ENCODE assay signal across 8 mouse cellular contexts in the genomic region with DNA sequence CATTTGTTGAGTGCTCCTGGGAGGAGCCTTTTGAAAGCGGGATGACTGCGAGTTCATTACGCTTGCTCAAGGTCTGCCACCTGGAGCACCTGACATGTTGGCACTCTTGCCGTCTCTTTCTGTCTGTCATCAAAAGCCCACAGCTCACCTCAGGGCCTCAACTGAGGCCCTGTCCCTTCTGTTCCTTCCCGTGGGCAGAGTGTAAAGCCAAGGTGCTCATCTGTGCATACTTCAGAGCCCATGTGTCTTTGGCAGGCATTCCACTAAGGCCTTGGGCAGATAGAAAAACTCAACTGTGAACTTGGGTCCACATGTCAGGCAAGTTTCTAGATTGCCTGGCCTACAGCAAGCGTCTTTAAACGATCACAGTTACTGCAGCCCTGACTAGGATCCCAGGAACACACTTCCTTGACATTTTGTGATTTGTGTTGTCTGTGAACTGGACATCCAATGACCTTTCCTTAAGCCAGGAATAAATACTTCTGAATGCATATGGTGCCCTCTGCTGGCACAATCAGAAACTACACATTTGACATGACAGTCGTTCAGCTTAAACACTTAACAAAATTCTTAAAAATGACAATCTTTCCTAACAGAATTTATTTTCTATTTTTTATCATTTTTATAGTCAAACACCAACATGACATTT.
A peak's percentile ranks its signal among the peaks of the same experiment; 100 is the strongest.
DNase-seq lines count a peak whose midpoint lies in the region; ATAC-seq and TF ChIP-seq lines count a peak whose summit lies in the region.

No protein-coding gene starts in this region.

- no peaks in the 10 kb centered on the region for H3K79me2 ChIP-seq in CH12.LX (replicated peaks; ENCODE audit: control insufficient read depth, extremely low read depth, insufficient read depth, poor library complexity, severe bottlenecking)

- peak; percentile 64 to 85 for TF ChIP-seq CTCF in CH12.LX (conservative IDR thresholded peaks at IDR 0.05 in 1 of 2, IDR thresholded peaks at IDR 0.05 in 1 of 2; ENCODE audit: low read depth in 2 of 2, low read length in 2 of 2)
- peak; percentile 49; the same call in 1 of the 2 replicates for TF ChIP-seq CTCF in cortical plate, adult 2 months (IDR thresholded peaks at IDR 0.05; ENCODE audit: extremely low read depth, insufficient read depth, low read length)

- TF ChIP-seq EP300 in CH12.LX (IDR thresholded peaks at IDR 0.05; ENCODE audit: low read length), result no peak

- H3K27me3 ChIP-seq in CH12.LX (replicated peaks), result no peaks in the 10 kb centered on the region
- no peaks in the 10 kb centered on the region for H3K27me3 ChIP-seq in neural tube, embryonic 15.5 days (replicated peaks)

- peak; percentile 43; the same call in 1 of the 2 replicates for ATAC-seq in neural tube, embryonic 15.5 days (ENCODE audit: low FRiP score)

- no peaks in the 10 kb centered on the region for H3K9me3 ChIP-seq in CH12.LX (replicated peaks; ENCODE audit: low read length)
- no peaks in the 10 kb centered on the region for H3K9me3 ChIP-seq in neural tube, embryonic 15.5 days (replicated peaks)

- WGBS in neural tube, embryonic 15.5 days, result 46% methylated on average over 8 of the region's 8 CpGs

- dilution Hi-C loops in CH12.LX (cut with MboI; ENCODE audit: extremely low pct_ligation_motif_present, extremely low pct_unique_long_range_greater_than_20kb, low sequenced_read_pairs), result no loop called here

- in situ Hi-C loops in CH12.LX (cut with MboI; ENCODE audit: low pct_ligation_motif_present, low pct_unique_long_range_greater_than_20kb, low sequenced_read_pairs), result loop anchor here (25.0 kb wide), 1 partner anchor 236 kb away; no protein-coding TSS in a partner anchor

- H3K36me3 ChIP-seq in CH12.LX (replicated peaks in 1 of 2; ENCODE audit: control insufficient read depth in 1 of 2, insufficient read depth in 1 of 2, low read length in 1 of 2), result no peaks in the 10 kb centered on the region
- peaks cover 9% of the 10 kb centered on the region; the same call in 1 of the 2 replicates for H3K36me3 ChIP-seq in neural tube, embryonic 15.5 days

- no peak overlapping the region for H3K4me3 ChIP-seq in CH12.LX (replicated peaks in 1 of 3; ENCODE audit: low read depth in 2 of 3, low read length in 2 of 3, poor library complexity in 1 of 3)
- no peak overlapping the region for H3K4me3 ChIP-seq in cortical plate, adult 2 months (ENCODE audit: insufficient read depth, low read length)
- H3K4me3 ChIP-seq in neural tube, embryonic 15.5 days (replicated peaks), result no peak overlapping the region

- peak; percentile 69 for DNase-seq in CH12.LX (ENCODE audit: extremely low read depth)
- peak; percentile 70 to 75 for DNase-seq in adrenal gland, adult 18-20 months (ENCODE audit: low spot score in 2 of 2)
- peak; percentile 50 to 71 for DNase-seq in gastrocnemius, postnatal 4 days (ENCODE audit: low spot score in 2 of 2)
- DNase-seq in kidney, postnatal 36 days, result peak; percentile 75 to 91
- peak; percentile 21 to 64 for DNase-seq in lung, adult 18-20 months
- DNase-seq in urinary bladder, postnatal 25 days (ENCODE audit: low spot score), result peak; percentile 67

- H3K9ac ChIP-seq in CH12.LX (ENCODE audit: insufficient read depth, low read depth), result no peak overlapping the region
- no peak overlapping the region for H3K9ac ChIP-seq in neural tube, embryonic 15.5 days (replicated peaks)

- H3K27ac ChIP-seq in CH12.LX (ENCODE audit: insufficient read depth, low read depth), result no peak overlapping the region
- H3K27ac ChIP-seq in cortical plate, adult 2 months (ENCODE audit: insufficient read depth, low read length), result no peak overlapping the region
- H3K27ac ChIP-seq in neural tube, embryonic 15.5 days (replicated peaks), result no peak overlapping the region

- H3K4me1 ChIP-seq in CH12.LX (ENCODE audit: control insufficient read depth in 1 of 2, insufficient read depth in 2 of 2), result peaks cover 0 to 10% of the 10 kb centered on the region in 2 experiments; a peak in 2 of 4 replicates
- H3K4me1 ChIP-seq in cortical plate, adult 2 months (ENCODE audit: control insufficient read depth, insufficient read depth, low read length), result no peaks in the 10 kb centered on the region
- 0 out of 2 replicates have a peak, but pooled peaks cover 3% of the 10 kb centered on the region for H3K4me1 ChIP-seq in neural tube, embryonic 15.5 days

- TF ChIP-seq POLR2A in CH12.LX (IDR thresholded peaks at IDR 0.05; ENCODE audit: low read depth, low read length), result no peak
- no peak for TF ChIP-seq POLR2A in cortical plate, adult 2 months (IDR thresholded peaks at IDR 0.05; ENCODE audit: extremely low read depth, insufficient read depth, low read length)

- no peak overlapping the region for H3K4me2 ChIP-seq in CH12.LX (ENCODE audit: insufficient read depth, low read depth, poor library complexity, severe bottlenecking)
- H3K4me2 ChIP-seq in neural tube, embryonic 15.5 days, result no peak overlapping the region

- TF ChIP-seq RAD21 in CH12.LX (IDR thresholded peaks at IDR 0.05; ENCODE audit: low read depth, low read length), result peak; percentile 92

TF ChIP-seq in CH12.LX, 34 proteins besides CTCF, POLR2A, EP300 and RAD21:
- no peak for TF ChIP-seq CHD2 (IDR thresholded peaks at IDR 0.05; ENCODE audit: low read length)
- TF ChIP-seq ZC3H11A (IDR thresholded peaks at IDR 0.05; ENCODE audit: low read depth, low read length), result peak; percentile 5; the same call in 1 of the 2 replicates
- no peak for TF ChIP-seq ETS1 (conservative IDR thresholded peaks at IDR 0.05; ENCODE audit: low read depth, low read length)
- peak; percentile 71 for TF ChIP-seq SMC3 (IDR thresholded peaks at IDR 0.05; ENCODE audit: low read depth, low read length)
- no peak for TF ChIP-seq POLR2AphosphoS2 (IDR thresholded peaks at IDR 0.05; ENCODE audit: low read depth, low read length)
